Mouse (Mus musculus) left cerebral cortex, postnatal 10 days (tissue): Measurements from ENCODE around the gene Gm21969. TPM values are rescaled to one million over a fixed set of nuclear protein-coding genes. Genes with fewer than 3 reads are reported as not detected.
A peak's percentile ranks its signal among the peaks of the same experiment; 100 is the strongest.

ENCODE experiments used
- DNase-seq, 2 experiments: peaks; one replicate each; pipeline ENCODE4 v3.0.0; 2021 to 2022; ENCODE audit warnings: low spot score in 2 of 2, mixed read lengths in 1 of 2; ENCODE audit errors: extremely low spot score in 1 of 2
- intact Hi-C: fragments of 180-260 bp; cut with DNase I; formaldehyde crosslinking; loops from one replicate; pipeline ENCODE4 v1.15.1; 2025
- total RNA-seq, 2 experiments: library from RNA; stranded (reverse); gene quantifications; 2 replicates each; pipeline ENCODE4 v1.2.3; 2021

Gene Gm21969
- total RNA-seq: not detected

DNA sequence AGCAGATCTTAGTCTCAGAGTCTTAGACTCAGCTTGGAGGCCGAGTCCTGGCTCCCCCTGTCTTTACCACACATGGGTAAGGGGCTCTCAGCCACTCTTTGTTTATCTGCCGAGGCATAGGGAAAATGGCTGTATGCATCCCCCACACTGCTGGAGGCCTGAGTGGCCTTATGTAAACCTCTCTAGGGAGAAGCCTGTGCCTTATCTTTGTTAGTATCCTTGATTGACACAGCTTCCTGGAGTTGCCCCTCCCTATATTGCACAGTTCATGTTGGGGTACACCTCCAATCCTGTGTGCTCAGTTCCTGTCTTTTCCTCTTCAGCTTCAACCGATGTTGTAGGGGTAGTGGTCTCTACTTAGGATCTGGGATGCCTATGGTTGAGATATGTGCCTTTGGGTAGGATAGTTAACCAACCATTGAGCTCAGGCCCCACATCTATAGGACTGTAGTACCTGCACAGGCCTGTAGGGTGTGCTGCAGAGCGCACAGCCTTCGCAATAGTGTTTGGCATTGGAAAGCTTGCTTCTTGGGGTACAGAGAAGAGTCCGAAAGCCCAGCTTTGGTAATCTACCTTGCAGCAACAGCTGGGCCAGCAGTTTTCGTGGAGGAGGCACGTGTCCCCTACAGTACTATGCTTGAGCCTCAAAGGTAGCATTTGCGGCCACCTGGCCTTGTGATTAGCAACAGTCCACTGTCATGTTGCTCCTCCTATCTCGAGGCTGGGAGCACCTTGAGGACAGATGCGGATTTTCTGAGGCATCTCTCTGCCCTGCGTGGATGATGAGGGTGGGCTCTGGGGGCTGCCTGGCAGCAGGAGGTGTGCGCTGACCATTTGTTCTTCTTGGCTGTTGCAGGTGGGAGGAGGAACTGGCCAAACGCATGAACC is at the start of gene Gm21969:
TSS of gene Gm21969 (plus strand) at position 830 of the 888 bp plus-strand sequence.
- intact Hi-C loops: no loop called here
- no peak for DNase-seq

DNA sequence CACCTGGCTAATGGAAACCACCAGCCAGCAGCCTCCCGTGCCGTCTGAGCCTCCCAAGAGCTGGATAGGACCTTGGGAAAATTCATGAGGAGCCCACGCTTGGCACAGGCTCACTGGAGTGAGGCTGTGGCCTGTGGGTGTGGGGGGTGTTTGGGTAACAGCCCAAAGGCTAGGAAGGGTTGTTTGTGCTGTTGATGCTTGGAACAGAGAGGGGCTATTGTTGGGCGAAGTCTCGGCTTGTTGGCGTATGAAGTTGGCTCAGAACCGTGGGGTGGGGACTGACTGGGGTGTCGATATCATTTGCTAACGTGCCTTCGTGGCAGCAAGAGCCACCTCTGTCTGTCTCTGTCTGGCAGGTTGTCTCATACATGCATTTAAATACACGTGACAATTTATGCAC is 47.8 kb upstream of the Gm21969 start:
- intact Hi-C loops: no loop called here
- no peak for DNase-seq

DNA sequence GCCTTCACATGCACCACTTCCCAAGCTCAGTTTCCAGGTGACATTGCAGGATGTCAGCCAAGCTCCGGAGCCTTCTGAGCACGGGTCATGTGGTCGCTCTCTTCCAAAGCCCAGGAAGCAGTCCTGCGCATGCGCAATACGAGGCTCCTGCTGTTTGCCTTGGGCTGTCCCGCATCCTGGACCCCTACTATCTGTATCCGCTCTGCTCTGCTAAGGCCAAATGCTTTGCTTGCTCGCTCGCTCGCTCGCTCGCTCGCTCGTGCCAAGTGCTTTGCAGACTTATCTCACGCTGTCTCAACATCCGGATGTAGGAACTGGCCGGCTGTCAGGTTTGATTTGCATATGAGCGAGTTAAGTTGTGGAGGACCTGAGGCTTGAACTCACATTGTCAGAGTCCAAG is 47.0 kb upstream of the Gm21969 start:
- intact Hi-C loops: no loop called here
- peak in 1 of 2 experiments; percentile 81 for DNase-seq

DNA sequence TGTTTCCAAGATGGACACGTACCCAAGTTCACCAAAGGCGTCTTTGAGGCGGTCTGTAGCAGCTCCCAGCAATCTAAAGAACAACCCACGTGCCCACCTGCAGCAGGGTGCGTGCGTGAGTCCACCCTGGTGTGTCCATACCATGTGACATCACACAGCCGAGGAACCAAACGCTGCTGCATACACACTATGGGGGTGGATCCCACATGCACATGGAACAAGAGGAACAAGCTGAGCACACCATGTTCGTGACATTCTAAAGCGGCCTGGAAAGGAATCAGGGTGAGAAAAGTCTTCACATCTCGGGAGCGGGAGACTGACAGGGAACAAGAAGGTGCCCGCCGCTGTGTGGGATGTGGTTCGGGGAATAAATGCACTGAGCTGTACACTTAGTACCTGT is 34.6 kb upstream of the Gm21969 start:
- no peak for DNase-seq
- intact Hi-C loops: no loop called here

DNA sequence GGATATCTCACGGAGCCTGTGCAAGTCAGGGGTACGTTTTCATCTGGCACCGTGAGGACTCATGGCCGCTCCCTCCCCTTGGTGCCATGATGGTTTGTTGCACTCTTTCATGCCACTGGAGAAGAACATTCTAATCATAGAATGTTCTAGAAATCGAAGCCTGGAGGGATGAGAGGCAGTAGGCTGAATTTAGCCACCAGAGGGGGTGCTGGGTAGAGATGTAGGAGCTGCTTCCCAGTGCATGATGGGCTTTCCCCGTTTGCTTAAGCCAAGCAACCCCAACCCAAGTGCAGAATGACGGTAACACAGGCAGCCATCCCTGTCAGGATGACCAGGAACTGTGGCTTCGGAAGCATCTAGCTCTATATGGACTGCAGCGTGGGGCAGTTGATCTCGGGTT is 32.2 kb upstream of the Gm21969 start:
- intact Hi-C loops: loop anchor here (5.0 kb wide), 1 partner anchor 63 kb away; no protein-coding TSS in a partner anchor
- no peak for DNase-seq

DNA sequence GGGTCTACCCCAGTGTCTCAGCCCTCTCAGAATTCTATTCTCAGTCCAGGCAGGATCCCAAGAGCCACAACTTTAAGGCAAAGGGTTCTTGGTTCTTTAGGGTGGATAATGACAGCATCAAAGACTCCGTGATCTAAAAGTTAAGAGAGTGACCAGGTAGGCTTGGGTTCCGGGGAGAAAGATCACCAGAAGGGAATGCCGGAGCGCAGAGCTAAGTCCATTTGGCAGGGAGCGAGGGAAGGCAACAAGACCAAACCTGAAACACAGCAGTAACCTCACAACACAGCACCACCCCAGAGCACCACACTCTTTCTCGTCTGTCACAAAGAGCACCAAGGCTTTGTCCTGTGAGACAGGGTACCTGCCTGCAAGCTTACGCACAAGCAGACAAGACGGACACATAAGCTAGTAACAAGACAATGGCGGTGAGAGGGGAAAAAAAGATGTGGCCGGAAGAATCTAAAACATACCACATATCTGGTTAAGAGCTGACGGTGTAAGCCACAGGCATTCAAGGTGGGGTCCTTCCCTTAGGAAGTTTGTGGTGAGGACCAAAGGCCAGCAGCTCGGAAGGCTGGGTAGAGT is 30.0 kb upstream of the Gm21969 start:
- peak in 1 of 2 experiments; percentile 18 for DNase-seq
- intact Hi-C loops: loop anchor here (5.0 kb wide), 1 partner anchor 66 kb away; no protein-coding TSS in a partner anchor

DNA sequence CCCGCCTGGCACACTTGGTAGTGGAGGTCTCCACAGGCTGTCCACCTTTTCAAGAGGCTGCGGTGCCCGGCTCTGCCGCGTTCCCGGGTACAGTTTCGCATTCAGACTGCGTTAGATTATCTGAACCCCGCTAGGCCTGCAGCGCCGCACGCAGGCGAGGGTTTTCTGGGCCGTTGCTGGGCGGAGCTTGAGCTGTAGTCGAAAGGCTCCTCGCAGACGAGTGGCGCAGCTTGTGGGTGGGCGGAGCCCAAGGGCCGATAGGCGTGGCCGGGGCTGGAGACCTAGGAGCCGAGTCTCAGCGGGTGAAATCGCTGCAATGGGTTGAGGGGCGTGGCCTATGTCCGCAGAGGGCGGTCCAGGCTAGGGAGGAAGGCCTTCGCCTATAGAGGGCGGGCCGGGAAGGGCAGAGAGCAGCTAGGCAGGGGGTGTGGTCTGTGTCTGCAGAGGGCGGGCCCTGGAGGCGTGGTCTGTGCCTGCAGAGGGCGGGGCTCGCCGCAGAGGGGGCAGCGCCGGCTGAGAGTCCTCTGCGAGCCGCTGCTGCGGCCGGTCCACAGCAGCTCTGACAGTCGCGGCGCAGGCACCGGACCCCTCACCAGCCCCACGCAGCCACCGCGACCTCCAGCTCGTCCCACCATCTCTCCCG is 28.7 kb upstream of the Gm21969 start:
- DNase-seq: peak; percentile 96 to 99
- intact Hi-C loops: loop anchor here (2.0 to 5.0 kb wide), 2 partner anchors 49 to 67 kb away; partner anchors contain the start of gene Aldh4a1

DNA sequence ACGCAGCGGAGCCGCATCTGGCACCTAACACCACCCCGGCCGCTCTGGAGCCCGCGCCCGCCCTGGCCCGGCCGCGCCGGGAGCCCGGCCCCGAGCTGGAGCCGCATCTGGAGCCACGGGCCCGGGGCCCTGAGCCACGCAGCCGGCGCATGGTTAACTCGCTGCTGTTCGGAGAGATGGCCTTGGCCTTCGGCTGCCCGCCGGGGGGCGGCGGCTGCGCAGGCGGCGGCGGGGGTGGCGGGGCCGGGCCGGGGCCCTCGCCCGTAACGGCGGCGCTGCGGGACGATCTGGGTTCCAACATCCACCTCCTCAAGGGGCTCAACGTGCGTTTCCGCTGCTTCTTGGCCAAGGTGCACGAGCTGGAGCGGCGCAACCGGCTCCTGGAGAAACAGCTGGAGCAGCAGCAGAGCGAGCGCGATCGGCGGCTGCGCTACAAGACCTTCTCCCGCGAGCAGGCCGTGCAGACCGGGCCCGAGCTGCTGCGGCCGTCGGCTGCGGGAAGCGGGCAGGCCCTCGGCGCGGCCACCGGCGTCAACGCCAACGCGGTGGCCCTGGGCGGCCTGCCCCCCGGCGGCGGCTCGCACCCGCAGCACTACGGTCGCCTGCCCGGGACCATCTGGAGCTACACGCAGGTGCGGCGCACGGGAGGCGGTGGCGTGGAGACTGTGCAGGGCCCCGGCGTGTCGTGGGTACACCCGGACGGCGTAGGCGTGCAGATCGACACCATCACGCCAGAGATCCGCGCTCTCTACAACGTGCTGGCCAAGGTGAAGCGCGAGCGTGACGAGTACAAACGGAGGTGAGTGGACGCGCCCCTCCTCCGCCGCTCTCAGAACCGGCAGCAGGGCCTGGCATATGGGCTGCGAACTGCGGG is 27.9 kb upstream of the Gm21969 start:
- peak in 1 of 2 experiments; percentile 75 for DNase-seq
- intact Hi-C loops: loop anchor here (2.0 to 5.0 kb wide), 3 partner anchors 37 to 68 kb away; partner anchors contain the start of gene Aldh4a1

DNA sequence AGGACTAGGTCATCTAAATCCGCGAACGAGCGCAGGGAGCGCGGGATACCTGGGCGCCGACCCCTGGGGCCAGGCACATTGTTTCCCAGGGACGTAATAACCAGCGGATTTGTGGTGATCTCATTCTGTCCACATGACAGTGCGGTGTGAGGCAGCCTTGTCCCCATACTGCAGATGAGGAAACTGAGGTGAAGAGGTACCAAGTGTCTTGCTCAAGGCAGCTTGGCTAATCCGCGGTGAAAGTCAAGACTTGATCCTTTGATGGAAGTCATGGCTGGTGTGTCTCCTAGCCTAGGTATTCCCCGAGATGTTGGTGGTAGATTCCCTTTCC is 27.3 kb upstream of the Gm21969 start:
- DNase-seq: no peak
- intact Hi-C loops: loop anchor here (2.0 to 5.0 kb wide), 2 partner anchors 37 to 47 kb away; partner anchors contain the start of gene Aldh4a1

DNA sequence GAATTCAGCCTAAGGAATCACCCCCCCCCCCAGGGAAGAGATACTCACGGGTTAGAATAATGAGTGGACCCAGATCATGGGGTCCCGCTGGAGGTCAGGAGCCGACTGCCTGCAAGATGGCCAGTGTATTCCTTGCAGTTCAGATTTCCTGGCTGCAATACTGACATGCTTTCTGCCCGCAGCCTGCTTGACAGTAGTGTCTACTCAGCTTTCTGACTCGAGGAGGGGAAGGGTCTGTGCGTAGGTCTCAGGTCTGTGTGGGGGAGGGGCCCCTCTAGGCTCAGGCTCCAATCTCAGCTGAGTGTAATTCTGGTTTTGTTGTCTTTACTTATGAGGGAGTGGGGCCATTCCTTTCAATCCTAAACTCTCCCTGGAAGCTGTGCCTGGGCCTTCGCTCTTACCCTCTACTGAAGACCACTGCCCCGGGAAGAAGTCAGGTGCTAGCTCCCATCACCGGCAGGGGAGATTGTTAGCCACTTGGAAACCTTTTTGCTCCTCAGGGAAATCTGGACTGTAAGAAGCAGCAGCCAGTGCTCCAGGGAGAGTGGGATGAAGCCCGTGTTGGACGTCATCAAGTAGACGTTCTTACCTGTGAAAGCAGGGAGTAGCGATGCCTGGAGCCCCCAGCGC is 26.6 kb upstream of the Gm21969 start:
- no peak for DNase-seq
- intact Hi-C loops: loop anchor here (5.0 kb wide), 1 partner anchor 36 kb away; no protein-coding TSS in a partner anchor

DNA sequence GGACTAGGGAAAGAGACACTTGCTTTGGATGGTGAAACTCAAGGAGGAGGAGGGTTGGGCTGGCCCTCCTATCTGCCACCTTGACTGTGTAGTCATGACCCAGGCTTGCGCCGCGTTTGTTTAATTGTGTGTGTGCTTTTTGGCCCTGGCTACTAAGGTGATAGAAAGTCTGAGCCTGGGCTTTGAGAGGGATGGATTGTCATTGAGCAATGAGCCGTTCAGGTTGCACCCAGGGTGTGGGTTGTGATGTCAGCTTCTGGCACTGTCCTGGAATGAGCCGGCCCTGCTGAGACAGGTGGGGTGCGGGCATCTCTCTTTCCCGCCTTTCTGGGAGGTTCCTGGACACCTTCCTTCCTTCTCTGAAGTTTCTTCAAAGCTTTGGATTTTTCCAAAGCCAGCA is 26.0 kb upstream of the Gm21969 start:
- DNase-seq: no peak
- intact Hi-C loops: loop anchor here (5.0 kb wide), 1 partner anchor 35 kb away; no protein-coding TSS in a partner anchor

DNA sequence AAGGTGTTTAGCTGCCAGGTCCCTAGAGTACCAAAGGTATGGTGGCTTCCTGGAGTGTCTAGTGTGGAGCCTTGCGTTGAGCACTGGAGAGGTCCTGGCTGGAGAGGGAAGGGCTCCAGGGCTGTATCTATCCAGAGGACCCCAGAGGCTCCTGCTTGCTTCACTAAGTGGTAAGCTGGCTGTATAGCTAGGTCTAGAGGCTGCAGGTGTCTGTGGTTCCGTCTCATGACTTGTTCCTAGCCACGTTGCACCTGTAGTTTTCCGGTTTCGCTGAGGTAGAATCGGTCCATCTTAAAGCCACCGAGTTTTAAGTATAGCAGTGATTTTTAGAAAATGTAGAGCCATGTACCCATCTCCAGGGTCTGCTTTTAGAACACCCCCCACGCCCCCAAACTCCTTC is 24.6 kb upstream of the Gm21969 start:
- DNase-seq: no peak
- intact Hi-C loops: loop anchor here (5.0 kb wide), 1 partner anchor 34 kb away; no protein-coding TSS in a partner anchor

DNA sequence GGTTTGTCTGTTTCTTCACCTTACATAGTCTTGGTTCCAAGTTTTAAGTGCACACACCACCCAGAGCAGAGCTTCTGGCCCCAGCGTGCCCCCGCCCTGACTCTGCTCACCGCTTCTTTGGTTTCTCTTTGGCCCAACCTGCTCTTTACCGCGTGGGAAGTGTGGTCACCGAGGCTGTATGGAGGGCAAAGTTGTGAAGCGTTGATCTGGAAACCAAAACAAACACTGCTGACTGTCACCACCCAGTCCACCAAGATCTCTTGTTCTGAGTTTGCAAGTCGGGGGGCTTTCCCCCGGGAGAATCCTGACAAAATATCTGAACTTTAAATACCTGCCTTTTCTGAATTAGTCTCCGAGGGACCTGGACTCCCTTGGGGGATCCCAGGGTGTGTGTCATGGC is 24.0 kb upstream of the Gm21969 start:
- intact Hi-C loops: loop anchor here (5.0 kb wide), 1 partner anchor 33 kb away; no protein-coding TSS in a partner anchor
- DNase-seq: no peak

DNA sequence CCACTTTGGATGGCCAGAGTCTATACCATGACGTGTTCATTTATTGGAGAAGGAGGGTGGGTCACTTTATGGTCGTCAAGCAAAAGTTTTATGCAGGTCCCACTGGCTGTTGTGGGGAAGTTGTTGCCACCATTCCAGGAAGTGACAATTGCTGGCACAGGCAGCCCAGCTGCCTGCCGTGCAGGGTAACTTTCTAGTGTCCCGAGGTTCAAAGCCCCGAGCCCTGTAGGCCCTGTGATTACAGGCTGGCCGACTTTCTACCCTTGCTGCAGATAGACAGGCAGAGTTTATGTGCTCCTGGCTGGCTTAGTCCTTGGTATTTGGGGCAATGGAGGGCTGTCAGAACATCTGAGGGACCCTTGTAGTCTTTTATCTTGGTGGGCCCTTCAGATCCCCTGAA is 23.5 kb upstream of the Gm21969 start:
- no peak for DNase-seq
- intact Hi-C loops: loop anchor here (5.0 kb wide), 1 partner anchor 33 kb away; no protein-coding TSS in a partner anchor

DNA sequence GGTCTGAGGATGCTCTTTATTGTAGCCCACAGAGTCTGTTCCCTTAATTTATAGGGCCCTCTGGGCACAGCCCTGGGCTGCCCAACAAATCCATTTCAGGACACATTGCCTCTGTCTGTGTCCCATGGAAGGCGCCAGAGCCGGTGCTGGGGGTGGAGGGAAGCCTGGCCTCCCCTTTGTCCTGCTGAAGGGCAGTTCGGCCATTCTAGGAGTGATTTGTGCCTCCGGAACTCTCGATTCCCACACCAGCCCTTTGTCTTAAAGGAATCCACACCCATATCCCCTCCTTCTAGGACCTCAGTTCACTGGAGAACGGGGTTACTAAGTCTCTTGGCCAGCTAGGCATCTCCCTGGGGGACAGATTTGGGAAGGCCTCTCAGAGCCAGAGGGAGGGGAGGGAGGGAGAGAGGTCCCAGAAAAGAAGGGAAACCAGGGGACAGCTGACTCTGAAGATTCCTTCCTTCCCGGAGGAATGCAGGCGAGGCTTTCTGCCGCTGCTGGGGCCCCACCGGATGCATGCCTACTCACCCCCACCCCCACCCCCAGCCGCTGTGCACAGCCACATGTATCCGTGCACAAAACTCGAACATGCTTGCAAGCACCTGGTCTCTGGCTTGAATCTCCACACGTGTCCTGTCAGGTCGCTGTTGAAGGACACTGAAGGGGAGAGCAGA is 22.2 kb upstream of the Gm21969 start:
- intact Hi-C loops: no loop called here
- DNase-seq: peak in 1 of 2 experiments; percentile 63

DNA sequence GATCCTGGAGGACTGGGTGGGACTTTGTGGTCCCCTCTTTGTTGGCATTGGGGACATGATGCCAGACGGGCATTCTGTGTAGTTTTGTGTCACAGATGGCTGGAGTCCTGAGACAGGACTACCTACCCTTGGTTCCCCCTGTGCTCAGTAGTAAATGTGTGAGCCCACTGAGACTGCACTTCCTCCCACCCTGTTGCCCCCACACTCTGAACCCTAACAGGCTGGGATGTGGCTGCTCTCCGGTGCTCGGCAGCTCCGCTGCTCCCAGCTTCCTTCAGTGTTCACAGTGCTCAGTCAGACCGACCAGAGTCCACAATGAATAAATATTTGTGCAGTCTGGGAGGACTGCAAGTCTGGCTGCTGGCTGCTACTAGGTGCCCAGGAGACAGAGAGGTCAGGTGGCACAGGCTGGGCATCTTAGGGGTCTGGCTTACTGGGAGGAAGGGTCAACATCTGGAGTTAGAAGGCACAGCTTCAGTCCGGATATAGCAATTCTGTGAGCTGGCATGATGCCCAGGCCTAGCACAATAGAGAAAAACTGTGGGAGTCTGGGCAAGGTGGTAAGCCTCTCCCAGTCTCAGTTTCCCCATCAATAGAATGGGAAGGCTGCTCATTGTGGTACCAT is 21.4 kb upstream of the Gm21969 start:
- DNase-seq: peak in 1 of 2 experiments; percentile 70
- intact Hi-C loops: no loop called here

DNA sequence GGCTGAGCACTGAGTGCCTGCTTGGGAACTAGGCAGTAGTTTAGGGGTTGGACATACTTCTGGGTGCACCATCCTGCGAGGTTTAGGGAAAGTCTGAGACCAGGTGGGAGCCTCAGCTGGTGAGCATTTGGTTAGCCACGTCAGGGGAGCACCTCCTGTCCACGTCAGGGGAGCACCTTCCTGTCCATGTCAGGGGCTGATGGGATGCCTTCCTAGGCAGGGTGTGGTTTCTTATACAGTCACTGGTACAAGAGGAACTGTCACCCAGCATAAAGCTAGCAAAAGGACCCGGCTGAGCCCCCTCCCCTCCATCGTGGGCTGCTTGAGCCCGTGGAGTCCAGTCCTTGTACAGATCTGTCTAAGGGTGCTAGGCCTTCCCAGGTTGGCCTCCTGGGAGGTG is 20.6 kb upstream of the Gm21969 start:
- intact Hi-C loops: no loop called here
- DNase-seq: no peak
